Mouse (Mus musculus) liver, embryonic 14.5 days (tissue): ENCODE measurements around the gene Rxylt1. TPM values are rescaled to one million over a fixed set of nuclear protein-coding genes. Genes with fewer than 3 reads are reported as not detected.

Source experiments
- ATAC-seq: fragments of 200-750 bp; cut with Nextera tagmentation; 2 replicates; pipeline ENCODE4 v1.8.0; 2017; ENCODE audit warnings: moderate number of reproducible peaks, mild to moderate bottlenecking, moderate library complexity; ENCODE audit not compliant: insufficient read depth
- DNase-seq, 3 experiments: peaks; one replicate each; pipeline ENCODE4 v3.0.0-alpha.2; 2012 to 2013; ENCODE audit warnings: low read depth in 3 of 3, low spot score in 3 of 3
- H3K27ac ChIP-seq: fragments of 300-500 bp; sonication (generic); 2 replicates; pipeline ENCODE4 v1.5.1; 2014; ENCODE audit warnings: moderate library complexity, mild to moderate bottlenecking, control low read depth, inconsistent platforms
- H3K27me3 ChIP-seq: fragments of 300-500 bp; sonication (generic); 2 replicates; pipeline ENCODE4 v1.6.1; 2014; ENCODE audit warnings: mild to moderate bottlenecking, low read length, moderate library complexity; ENCODE audit not compliant: control insufficient read depth, insufficient read depth
- H3K36me3 ChIP-seq: fragments of 300-500 bp; sonication (generic); replicated peaks from 2 replicates; pipeline ENCODE4 v1.6.1; 2014; ENCODE audit warnings: low read depth; ENCODE audit not compliant: control insufficient read depth, insufficient read depth
- H3K4me1 ChIP-seq, 2 experiments: fragments of 200-500 bp in 1 of 2; fragments of 300-500 bp in 1 of 2; sonication (generic) in 1 of 2; replicated peaks; 2 replicates each; pipeline ENCODE4 v1.6.1; 2012 to 2014; ENCODE audit warnings: antibody characterized with exemption in 1 of 2, inconsistent platforms in 1 of 2, low read length in 1 of 2; ENCODE audit not compliant: control insufficient read depth in 2 of 2, insufficient read depth in 2 of 2
- H3K4me2 ChIP-seq: fragments of 300-500 bp; sonication (generic); 2 replicates; pipeline ENCODE4 v1.6.1; 2014; ENCODE audit warnings: low read depth, mild to moderate bottlenecking, control low read depth, moderate library complexity
- H3K4me3 ChIP-seq, 2 experiments: fragments of 200-500 bp in 1 of 2; fragments of 300-500 bp in 1 of 2; sonication (generic) in 1 of 2; 2 replicates each; pipeline ENCODE4 v1.5.1; 2012 to 2014; ENCODE audit warnings: low read depth in 2 of 2, low read length in 2 of 2, mild to moderate bottlenecking in 2 of 2, control low read depth in 1 of 2, inconsistent platforms in 1 of 2, moderate library complexity in 1 of 2; ENCODE audit not compliant: insufficient read depth in 1 of 2
- H3K9ac ChIP-seq: fragments of 300-500 bp; sonication (generic); replicated peaks from 2 replicates; pipeline ENCODE4 v1.6.1; 2014; ENCODE audit warnings: mild to moderate bottlenecking, control low read depth, moderate library complexity
- H3K9me3 ChIP-seq: fragments of 300-500 bp; sonication (generic); 2 replicates; pipeline ENCODE4 v1.6.1; 2016; ENCODE audit warnings: low read length, mixed read lengths; ENCODE audit not compliant: control insufficient read depth
- CTCF ChIP-seq: IDR thresholded peaks from 2 replicates; pipeline ENCODE4 v1.5.1; 2016; ENCODE audit warnings: antibody characterized with exemption, low read depth, control low read depth
- EP300 ChIP-seq: IDR thresholded peaks from 2 replicates; pipeline ENCODE4 v1.6.1; 2016; ENCODE audit warnings: antibody characterized with exemption, low read depth
- WGBS: fragments of 180-500 bp; shearing (Covaris S2); extraction: QIAGEN DNeasy Blood & Tissue Kit; methylation state at CpG from one replicate; pipeline ENCODE4 v1.1.7; 2014; ENCODE audit not compliant: insufficient replicate concordance; 5-methylcytosine and 5-hydroxymethylcytosine counted together
- polyA plus RNA-seq, 2 experiments: library from polyadenylated mRNA; depleted of rRNA in 1 of 2; stranded (reverse) in 1 of 2; unstranded in 1 of 2; fragments of >200 nt; fragmentation: Nextera tagmentation in 1 of 2; extraction: Ambion mirVana in 1 of 2; gene quantifications; 2 replicates each; pipeline versions ENCODE4 v1.2.1 to v1.2.3; 2012 to 2014

Gene Rxylt1
- polyA plus RNA-seq, 2 experiments = 4.2 to 12.9 TPM

GRCm38 (mm10) chr10:122116636-122117035 lies 19.5 kb upstream of the Rxylt1 start:
- TF ChIP-seq EP300 (no peak), CTCF (no peak)
- Histone ChIP-seq H3K4me3 (no peak overlapping the region), H3K4me2 (no peak overlapping the region), H3K27me3 (no peaks in the 10 kb centered on the region), H3K9ac (no peak overlapping the region), H3K36me3 (no peaks in the 10 kb centered on the region), H3K9me3 (no peaks in the 10 kb centered on the region), H3K4me1 (peaks cover 0 to 2% of the 10 kb centered on the region in 2 experiments; a peak in 1 of 4 replicates), H3K27ac (no peak overlapping the region)
- ATAC-seq = no peak
- DNase-seq = no peak
- WGBS = 22% methylated on average over 11 of the region's 11 CpGs

GRCm38 (mm10) chr10:122106633-122107028 lies 9.5 kb upstream of the Rxylt1 start:
- H3K27me3 ChIP-seq = no peaks in the 10 kb centered on the region
- 57% methylated on average over 3 of the region's 3 CpGs for WGBS
- TF ChIP-seq EP300 (no peak), CTCF (no peak)
- H3K4me2 ChIP-seq = no peak overlapping the region
- H3K9ac ChIP-seq = no peak overlapping the region
- H3K4me3 ChIP-seq = no peak overlapping the region
- H3K9me3 ChIP-seq = no peaks in the 10 kb centered on the region
- ATAC-seq = no peak
- H3K27ac ChIP-seq = no peak overlapping the region
- no peaks in the 10 kb centered on the region for H3K36me3 ChIP-seq
- no peaks in the 10 kb centered on the region for H3K4me1 ChIP-seq
- no peak for DNase-seq

GRCm38 (mm10) chr10:122105889-122106632 lies 8.9 kb upstream of the Rxylt1 start:
- no peak overlapping the region for H3K9ac ChIP-seq
- WGBS = 57% methylated on average over 10 of the region's 10 CpGs
- TF ChIP-seq EP300 = no peak
- TF ChIP-seq CTCF = no peak
- H3K4me2 ChIP-seq = no peak overlapping the region
- no peak for ATAC-seq
- no peaks in the 10 kb centered on the region for H3K9me3 ChIP-seq
- H3K27me3 ChIP-seq = no peaks in the 10 kb centered on the region
- DNase-seq = no peak
- no peaks in the 10 kb centered on the region for H3K36me3 ChIP-seq
- no peaks in the 10 kb centered on the region for H3K4me1 ChIP-seq
- no peak overlapping the region for H3K27ac ChIP-seq
- H3K4me3 ChIP-seq = no peak overlapping the region

GRCm38 (mm10) chr10:122105407-122105806 lies 8.2 kb upstream of the Rxylt1 start:
- no peak for TF ChIP-seq EP300
- TF ChIP-seq CTCF = peak; percentile 53
- ATAC-seq = no peak

GRCm38 (mm10) chr10:122102675-122103074 lies 5.5 kb upstream of the Rxylt1 start:
- DNase-seq = no peak
- no peaks in the 10 kb centered on the region for H3K27me3 ChIP-seq
- H3K9ac ChIP-seq = no peak overlapping the region
- no peaks in the 10 kb centered on the region for H3K4me1 ChIP-seq
- TF ChIP-seq EP300 (no peak), CTCF (no peak)
- no peak overlapping the region for H3K4me2 ChIP-seq
- no peak overlapping the region for H3K4me3 ChIP-seq
- ATAC-seq = no peak
- 64% methylated on average over 5 of the region's 5 CpGs for WGBS
- H3K9me3 ChIP-seq = no peaks in the 10 kb centered on the region
- no peaks in the 10 kb centered on the region for H3K36me3 ChIP-seq
- H3K27ac ChIP-seq = no peak overlapping the region

More at GRCm38 (mm10) chr10:122105407-122105806, 8.2 kb upstream of the Rxylt1 start:
- DNase-seq = peak in 1 of 3 experiments; percentile 20
- no peak overlapping the region for H3K4me2 ChIP-seq
- H3K36me3 ChIP-seq = no peaks in the 10 kb centered on the region
- 0% methylated on average over 3 of the region's 3 CpGs for WGBS
- no peak overlapping the region for H3K4me3 ChIP-seq
- H3K9ac ChIP-seq = no peak overlapping the region
- no peak overlapping the region for H3K27ac ChIP-seq
- H3K4me1 ChIP-seq = no peaks in the 10 kb centered on the region
- no peaks in the 10 kb centered on the region for H3K9me3 ChIP-seq
- no peaks in the 10 kb centered on the region for H3K27me3 ChIP-seq
